Mouse (Mus musculus) lung, postnatal 10 days (tissue): ENCODE results near the gene Pdik1l.

Source experiments
- DNase-seq: peaks from one replicate; pipeline ENCODE4 v3.0.0; 2021

The Pdik1l gene

GRCm38 (mm10) chr4:134237582-134238278 lies 50.0 kb downstream of the Pdik1l start:
- DNase-seq, result no peak

- no peak for DNase-seq
Measured at GRCm38 (mm10) chr4:134234876-134235275, 52.8 kb downstream of the Pdik1l start.

GRCm38 (mm10) chr4:134230431-134230830 lies 57.3 kb downstream of the Pdik1l start:
- no peak for DNase-seq

- DNase-seq, result no peak
Measured at GRCm38 (mm10) chr4:134227194-134227593, 60.5 kb downstream of the Pdik1l start, which contains the start of gene Catsper4. Catsper4 (minus strand) TSS chr4:134227383.
